In the genomic region with DNA sequence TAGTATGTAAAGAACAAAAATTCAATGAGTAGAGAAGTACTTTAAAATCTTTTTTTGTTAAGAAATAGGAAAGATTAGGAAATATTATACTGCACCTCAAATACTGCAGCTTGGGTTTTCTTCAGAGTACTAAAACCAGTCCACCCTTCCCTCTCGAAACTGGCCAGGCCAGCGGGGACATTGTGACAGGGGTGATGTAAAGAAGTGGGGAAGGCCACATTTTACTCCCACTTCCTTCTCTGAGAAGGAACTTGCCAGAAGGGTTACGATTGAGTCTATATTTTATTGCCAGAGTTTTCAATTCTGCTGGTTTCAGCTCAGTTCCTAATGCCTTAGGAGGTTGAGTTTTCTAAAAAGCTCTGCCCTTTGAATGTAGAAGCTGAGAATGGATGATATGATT, we compare ENCODE assay signal across 19 mouse cellular contexts. TPM values are rescaled to one million over a fixed set of nuclear protein-coding genes. Genes with fewer than 3 reads are reported as not detected.
DNase-seq lines count a peak whose midpoint lies in the region; ATAC-seq and TF ChIP-seq lines count a peak whose summit lies in the region.
"Had no signal": no experiment of that assay in that cellular context is flagged by ENCODE, and none has a peak within 500 bp of the region (broad histone marks: within the 10 kb centered on the region; RNA-seq: fewer than 3 reads in every experiment).

No protein-coding gene starts in this region.

- intact Hi-C loops in heart, postnatal 14 days (cut with DNase I): no loop called here

- 77% methylated on average over 3 of the region's 3 CpGs for WGBS in lung, adult 2 months

- peak; percentile 100 for ATAC-seq in granulocyte monocyte progenitor cell, adult 5-6 weeks (replicated peaks; ENCODE audit: poor library complexity, severe bottlenecking)
- ATAC-seq: forebrain, embryonic 15.5 days had no signal

- no peak for TF ChIP-seq POLR2A in lung, adult 2 months (IDR thresholded peaks at IDR 0.05; ENCODE audit: borderline replicate concordance, extremely low read depth, low read depth, low read length)

- peak; percentile 12 for DNase-seq in heart, adult 8-10 months (ENCODE audit: low spot score)
- DNase-seq in heart, postnatal 14 days: no peak
- peak; percentile 4 for DNase-seq in lung, postnatal 25 days (ENCODE audit: low spot score)
- no peak for DNase-seq in lung, adult 2 months
- peak; percentile 8 for DNase-seq in skeletal muscle tissue, adult 2 months (ENCODE audit: low read depth, low spot score)
- no peak for DNase-seq in thymus, postnatal 10 days (ENCODE audit: low spot score in 2 of 2)
- DNase-seq: B cell, adult 2 months; cerebellum, adult 8-10 months; kidney, adult 18-20 months; thymus, adult 18-20 months had no signal

- no peak overlapping the region for H3K4me3 ChIP-seq in lung, adult 2 months (replicated peaks; ENCODE audit: extremely low read depth, low read depth, low read length)
- H3K4me3 ChIP-seq: embryonic facial prominence, embryonic 13.5 days; forebrain, embryonic 15.5 days; heart, adult 2 months; hindbrain, embryonic 12.5 days; lung, embryonic 15.5 days; midbrain, embryonic 12.5 days; neural tube, embryonic 13.5 days; stomach, embryonic 15.5 days had no signal

- no peak for TF ChIP-seq CTCF in lung, adult 2 months (IDR thresholded peaks at IDR 0.05; ENCODE audit: insufficient read depth, low read length)

- H3K4me1 ChIP-seq in lung, adult 2 months (ENCODE audit: control insufficient read depth, insufficient read depth, low read length): no peaks in the 10 kb centered on the region
- H3K4me1 ChIP-seq: embryonic facial prominence, embryonic 13.5 days; forebrain, embryonic 15.5 days; hindbrain, embryonic 12.5 days; lung, embryonic 15.5 days; midbrain, embryonic 12.5 days; neural tube, embryonic 13.5 days; stomach, embryonic 15.5 days had no signal

RNA-seq across cellular contexts. Expression of a gene that starts 41.0 kb away (rescaled TPM):
- total RNA-seq in heart, adult 8-10 months (2022): under 1 TPM; 0.11 to 0.22 (median 0.15) TPM
- total RNA-seq in heart, postnatal 14 days (2021): under 1 TPM; 0.15 to 0.19 TPM
- 0.05 and 0.26 TPM in 2 replicates for polyA plus RNA-seq in lung, adult 2 months (2012; rRNA removed)
- not detected in 2 replicates for total RNA-seq in granulocyte monocyte progenitor cell, adult 5-6 weeks (2014; fragmentation: Nextera tagmentation)
- total RNA-seq in granulocyte monocyte progenitor cell, adult 5-6 weeks (2017): not detected in 2 replicates

Comparison
In these comparisons a context has a peak if more than half of its experiments do, and no peak if none do; other contexts are left out.
1. DNase-seq: peak in heart, adult 8-10 months (single experiment), lung, postnatal 25 days (single experiment) and skeletal muscle tissue, adult 2 months (single experiment); none in heart, postnatal 14 days (0 of 2), lung, adult 2 months (single experiment) and thymus, postnatal 10 days (0 of 2).